In genomic region chr17:8592427-8593277, GRCm38 (mm10) we compare ENCODE assay signal across 9 mouse cellular contexts. TPM values are rescaled to one million over a fixed set of nuclear protein-coding genes. Genes with fewer than 3 reads are reported as not detected.
DNase-seq lines count a peak whose midpoint lies in the region; ATAC-seq lines count a peak whose summit lies in the region.
"Had no signal": no experiment of that assay in that cellular context is flagged by ENCODE, and none has a peak within 500 bp of the region (broad histone marks: within the 10 kb centered on the region; RNA-seq: fewer than 3 reads in every experiment).

No protein-coding gene starts in this region.

- peaks cover 4% of the 10 kb centered on the region; the same call in 1 of the 2 replicates for H3K4me1 ChIP-seq in hindbrain, embryonic 15.5 days (replicated peaks)

- H3K36me3 ChIP-seq in hindbrain, embryonic 15.5 days, result no peaks in the 10 kb centered on the region

- H3K27me3 ChIP-seq in hindbrain, embryonic 15.5 days, result 0 out of 2 replicates have a peak, but pooled peaks cover 4% of the 10 kb centered on the region

- H3K4me2 ChIP-seq in hindbrain, embryonic 15.5 days, result peak overlapping the region; percentile 52

- peak; percentile 78 for DNase-seq in MN1 (ENCODE audit: low spot score)
- DNase-seq in cerebellum, postnatal 14 days, result peak; percentile 92 to 95
- DNase-seq in gastrocnemius, adult 18-20 months (ENCODE audit: low spot score), result peak; percentile 69
- peak; percentile 73 to 87 for DNase-seq in layer of hippocampus, postnatal 25 days (ENCODE audit: extremely low spot score in 1 of 2, low spot score in 1 of 2)
- DNase-seq in lung, postnatal 25 days (ENCODE audit: low spot score), result peak; percentile 34
- DNase-seq in retina, postnatal 7 days (ENCODE audit: low read depth, low spot score), result peak; percentile 66
- DNase-seq in urinary bladder, adult 2 months (ENCODE audit: low spot score), result peak; percentile 32

- peak; percentile 86; the same call in 1 of the 2 replicates for ATAC-seq in hindbrain, embryonic 15.5 days (ENCODE audit: low FRiP score, low read depth)

- 16% methylated on average over 22 of the region's 22 CpGs for WGBS in hindbrain, embryonic 15.5 days

- peak overlapping the region; percentile 22 for H3K4me3 ChIP-seq in hindbrain, embryonic 15.5 days

- H3K9me3 ChIP-seq in hindbrain, embryonic 15.5 days, result no peaks in the 10 kb centered on the region

- no peak overlapping the region for H3K27ac ChIP-seq in hindbrain, embryonic 15.5 days (replicated peaks)
- H3K27ac ChIP-seq: macrophage had no signal

- H3K9ac ChIP-seq in hindbrain, embryonic 15.5 days, result no peak overlapping the region; the same call in 1 of the 2 replicates

RNA-seq across cellular contexts. Expression of gene Gm17087, which starts 25.9 kb away (rescaled TPM):
- not detected for total RNA-seq in gastrocnemius, adult 18-20 months (2021)
- polyA plus RNA-seq in hindbrain, embryonic 15.5 days (2015; fragmentation: Nextera tagmentation; extraction: Ambion mirVana), result not detected in 2 replicates
- total RNA-seq in layer of hippocampus, postnatal 25 days (2021), result not detected
- polyA plus RNA-seq in urinary bladder, adult 2 months (2012; rRNA removed), result not detected in 2 replicates
- polyA plus RNA-seq: macrophage had no signal

Comparison
In these comparisons a context has a peak if more than half of its experiments do, and no peak if none do; other contexts are left out.
1. DNase-seq: peak in every context shown above with its lines; median percentile 94 in cerebellum, postnatal 14 days; 80 in layer of hippocampus, postnatal 25 days; 78 in MN1; 69 in gastrocnemius, adult 18-20 months; 66 in retina, postnatal 7 days; 34 in lung, postnatal 25 days; 32 in urinary bladder, adult 2 months.